Mouse (Mus musculus): Measurements from ENCODE around the gene Hist2h3c1. TPM values are rescaled to one million over a fixed set of nuclear protein-coding genes. Genes with fewer than 3 reads are reported as not detected.
A peak's percentile ranks its signal among the peaks of the same experiment; 100 is the strongest.

Hist2h3c1 gene
- total RNA-seq, 2 experiments from 2014 or later = not detected

DNA sequence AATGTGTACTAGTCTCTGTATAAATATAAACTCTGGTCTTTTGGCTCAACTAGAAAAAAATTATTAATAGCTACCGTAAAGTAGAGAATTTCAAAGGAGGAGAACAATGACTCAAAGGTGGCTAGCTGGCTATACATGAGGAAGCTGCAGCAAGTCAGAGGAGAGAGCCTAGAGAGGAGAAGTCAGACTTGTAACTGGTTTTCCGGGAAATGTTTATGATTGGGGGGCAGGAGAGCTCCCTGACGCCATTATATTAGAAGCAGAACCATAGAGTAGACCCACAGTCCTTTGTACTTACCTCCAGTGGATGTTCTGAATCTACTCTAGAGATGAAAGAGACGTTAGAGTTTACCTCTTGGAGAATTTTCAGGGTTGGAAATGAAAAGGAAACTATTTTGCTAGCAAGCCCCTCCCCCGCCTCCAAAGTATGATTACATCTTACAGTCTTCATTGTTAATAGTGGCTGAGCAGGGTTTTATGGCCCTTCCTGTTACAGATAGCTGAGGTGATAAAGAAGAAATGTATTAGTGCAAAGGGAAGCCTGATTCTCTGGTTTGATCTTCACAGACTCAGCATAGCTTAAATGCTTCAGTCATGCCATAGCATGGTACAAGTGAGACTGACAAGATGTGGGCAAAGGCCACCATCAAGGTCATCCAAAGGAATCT is 9.6 kb downstream of the Hist2h3c1 start:
- DNase-seq (ENCODE audit: low spot score in 2 of 2) = no peak

- DNase-seq (ENCODE audit: low spot score in 2 of 2) = no peak
Observed at GRCm38 (mm10) chr3:96257190-96257589, 10.7 kb downstream of the Hist2h3c1 start.

DNA sequence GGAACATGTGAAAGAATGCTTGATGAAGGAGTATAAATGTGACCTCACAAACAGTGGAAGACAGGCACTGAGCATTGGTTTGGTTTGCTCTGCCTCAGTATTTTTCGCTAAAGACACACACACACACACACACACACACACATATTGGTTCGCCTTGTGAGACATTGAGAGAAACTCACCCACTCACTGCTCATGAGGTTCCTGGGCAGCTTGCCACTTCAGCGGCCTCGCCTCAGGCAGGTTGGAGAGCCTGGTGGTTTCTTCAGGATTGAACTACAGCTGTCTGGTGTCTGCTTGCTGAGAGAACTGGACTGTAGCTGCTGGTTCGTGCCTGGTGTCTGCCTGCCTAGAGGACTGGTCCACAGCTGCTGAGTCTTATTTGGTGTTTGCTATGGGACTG is 13.7 kb downstream of the Hist2h3c1 start:
- DNase-seq (ENCODE audit: low spot score in 2 of 2) = no peak

GRCm38 (mm10) chr3:96261623-96262022 is 15.1 kb downstream of the Hist2h3c1 start:
- DNase-seq (ENCODE audit: low spot score in 2 of 2) = no peak

GRCm38 (mm10) chr3:96262216-96262875 is 15.9 kb downstream of the Hist2h3c1 start:
- DNase-seq (ENCODE audit: low spot score in 2 of 2) = peak; percentile 79 to 85

- peak; percentile 95 to 99 for DNase-seq (ENCODE audit: low spot score in 2 of 2)
Observed at GRCm38 (mm10) chr3:96262979-96263550, 16.6 kb downstream of the Hist2h3c1 start, which contains the start of gene Hist2h4. Hist2h4 (minus strand) TSS chr3:96263311.

- DNase-seq (ENCODE audit: low spot score in 2 of 2) = no peak
Observed at GRCm38 (mm10) chr3:96263558-96264403, 17.3 kb downstream of the Hist2h3c1 start.

DNA sequence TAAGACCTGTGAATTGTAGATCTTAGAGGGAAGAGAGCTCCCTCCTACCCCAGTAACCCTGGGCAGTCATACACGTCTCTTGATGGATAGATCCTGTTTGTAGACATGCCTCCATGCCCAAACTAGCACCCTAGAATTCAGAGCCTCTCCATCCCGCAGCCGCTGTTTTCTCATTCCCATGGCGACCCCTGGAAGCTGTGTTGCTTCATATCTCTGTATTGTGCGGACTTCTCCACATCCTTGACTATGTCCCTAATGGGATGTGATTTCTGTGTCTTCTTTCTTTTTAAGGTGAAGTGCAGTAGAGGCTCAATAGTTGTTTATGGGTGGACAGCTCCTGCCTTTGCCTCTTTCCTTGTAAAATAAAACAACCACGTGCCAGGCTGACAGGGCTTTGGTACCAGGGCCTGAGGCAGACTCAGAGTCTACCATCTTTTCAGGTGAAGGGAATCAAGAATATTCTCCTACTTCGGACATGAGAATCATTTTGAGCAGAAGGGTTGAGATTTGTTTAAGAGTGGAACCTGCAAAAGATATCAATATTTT is 18.0 kb downstream of the Hist2h3c1 start:
- DNase-seq (ENCODE audit: low spot score in 2 of 2) = no peak

- DNase-seq (ENCODE audit: low spot score in 2 of 2) = no peak
Observed at GRCm38 (mm10) chr3:96266132-96266710, 19.7 kb downstream of the Hist2h3c1 start.

DNA sequence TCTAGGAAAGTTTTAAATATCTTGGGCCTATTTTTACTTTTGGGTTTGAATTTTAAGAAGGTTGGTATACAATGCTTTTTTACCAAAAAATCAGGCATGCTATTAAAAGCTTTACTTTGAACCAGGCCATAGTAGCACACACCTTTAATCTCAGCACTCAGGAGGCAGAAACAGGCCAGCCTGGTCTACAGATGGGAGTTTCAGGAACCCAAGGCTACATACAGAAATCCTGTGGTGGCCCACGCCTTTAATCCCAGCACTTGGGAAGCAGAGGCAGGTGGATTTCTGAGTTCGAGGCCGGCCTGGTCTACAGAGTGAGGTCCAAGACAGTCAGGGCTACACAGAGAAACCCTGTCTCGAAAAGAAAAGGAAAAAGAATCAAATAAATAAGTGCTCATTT is 21.1 kb downstream of the Hist2h3c1 start:
- DNase-seq (ENCODE audit: low spot score in 2 of 2) = no peak

DNA sequence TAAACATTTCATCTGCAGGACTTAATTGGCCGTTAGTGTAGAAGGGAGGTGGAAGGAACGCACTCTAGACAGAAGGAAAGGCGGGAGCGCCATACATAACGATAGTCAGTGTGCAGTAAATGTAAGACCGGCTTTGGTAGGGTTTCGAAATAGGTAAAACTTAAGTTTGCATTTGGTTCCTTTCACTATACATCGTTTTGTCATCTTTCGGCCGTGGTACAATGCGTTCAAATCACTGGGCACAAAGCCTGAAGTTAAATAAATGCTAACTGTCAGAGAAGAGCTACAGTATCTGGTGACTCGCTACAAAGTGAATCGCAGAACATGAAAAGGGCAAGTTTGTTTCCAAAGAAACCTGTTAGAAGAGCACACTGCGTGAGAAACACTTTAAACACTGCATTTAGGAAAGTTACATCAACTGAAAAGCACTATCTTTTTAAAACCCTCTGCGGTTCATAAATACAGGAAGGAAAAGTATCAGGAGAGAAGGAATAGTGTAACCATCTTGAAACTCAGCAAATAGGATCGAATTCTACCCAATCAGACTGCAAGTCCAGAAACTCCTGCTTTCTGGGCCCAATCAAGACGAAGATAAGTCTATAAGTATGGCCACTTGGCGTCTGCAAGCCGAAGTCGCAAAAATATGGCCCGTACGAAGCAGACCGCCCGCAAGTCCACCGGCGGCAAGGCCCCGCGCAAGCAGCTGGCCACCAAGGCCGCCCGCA is 21.7 kb downstream of the Hist2h3c1 start, which contains the start of gene Hist2h3b:
TSS of gene Hist2h3b (plus strand) at position 604 of the 725 bp plus-strand sequence.
- peak; percentile 70 to 91 for DNase-seq (ENCODE audit: low spot score in 2 of 2)

- DNase-seq (ENCODE audit: low spot score in 2 of 2) = peak in 1 of 2 experiments; percentile 47
Observed at GRCm38 (mm10) chr3:96268776-96269378, 22.4 kb downstream of the Hist2h3c1 start.

- peak; percentile 92 to 98 for DNase-seq (ENCODE audit: low spot score in 2 of 2)
Observed at GRCm38 (mm10) chr3:96269511-96270474, 23.3 kb downstream of the Hist2h3c1 start, which contains the start of gene Hist2h2bb. Hist2h2bb (plus strand) TSS chr3:96269752.

GRCm38 (mm10) chr3:96273591-96274465 is 27.3 kb downstream of the Hist2h3c1 start:
- DNase-seq (ENCODE audit: low spot score in 2 of 2) = no peak

GRCm38 (mm10) chr3:96277428-96277799 is 30.9 kb downstream of the Hist2h3c1 start:
- peak in 1 of 2 experiments; percentile 50 for DNase-seq (ENCODE audit: low spot score in 2 of 2)

GRCm38 (mm10) chr3:96277800-96278624 is 31.5 kb downstream of the Hist2h3c1 start:
- peak; percentile 92 to 94 for DNase-seq (ENCODE audit: low spot score in 2 of 2)
